Mouse (Mus musculus): Measurements from ENCODE around the gene Cox7a2l.

DNA sequence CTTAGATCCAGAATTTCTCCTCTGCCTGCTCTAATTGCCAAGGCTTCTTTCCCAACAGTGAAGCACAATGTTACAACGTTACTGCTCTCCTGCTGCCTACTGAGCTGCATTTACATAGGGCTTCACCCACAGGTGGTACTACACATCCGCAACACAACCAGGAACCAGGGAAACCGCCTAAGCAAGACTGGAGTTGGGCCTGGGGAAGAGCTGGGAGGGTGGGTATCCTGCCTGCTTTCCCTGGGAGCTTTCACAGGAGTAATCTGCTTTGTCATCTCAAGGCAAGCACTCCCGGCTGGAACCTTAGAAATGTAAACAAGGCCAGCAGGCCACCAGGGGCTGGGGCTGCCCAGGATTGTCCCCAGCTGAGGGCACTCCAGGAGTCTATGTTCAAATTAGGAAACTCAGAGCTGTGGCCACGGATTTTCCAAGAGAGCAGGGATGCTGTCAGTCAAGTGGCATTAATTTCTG lies 9.0 kb upstream of the Cox7a2l start:
- TF ChIP-seq CTCF (IDR thresholded peaks at IDR 0.05; ENCODE audit: low read depth, low read length) (no peak), POLR2A (IDR thresholded peaks at IDR 0.05; ENCODE audit: insufficient read depth, low read length) (no peak)

All from ES-Bruce4 (cell line).